Mouse (Mus musculus) hindbrain, embryonic 15.5 days (tissue): ENCODE measurements around the gene Trim15. TPM values are rescaled to one million over a fixed set of nuclear protein-coding genes. Genes with fewer than 3 reads are reported as not detected.

Experiments used
- ATAC-seq: fragments of 200-750 bp; cut with Nextera tagmentation; 2 replicates; pipeline ENCODE4 v1.8.0; 2017; ENCODE audit warnings: low read depth, moderate number of reproducible peaks, moderate TSS enrichment; ENCODE audit not compliant: low FRiP score
- H3K27ac ChIP-seq: fragments of 300-500 bp; sonication (generic); replicated peaks from 2 replicates; pipeline ENCODE4 v1.5.1; 2015; ENCODE audit warnings: mild to moderate bottlenecking, inconsistent platforms
- H3K27me3 ChIP-seq: fragments of 300-500 bp; sonication (generic); 2 replicates; pipeline ENCODE4 v1.6.1; 2015; ENCODE audit warnings: control low read depth, inconsistent platforms
- H3K36me3 ChIP-seq: fragments of 300-500 bp; sonication (generic); 2 replicates; pipeline ENCODE4 v1.6.1; 2015; ENCODE audit warnings: control low read depth, inconsistent platforms
- H3K4me1 ChIP-seq: fragments of 300-500 bp; sonication (generic); replicated peaks from 2 replicates; pipeline ENCODE4 v1.6.1; 2015; ENCODE audit warnings: control low read depth, inconsistent platforms
- H3K4me2 ChIP-seq: fragments of 300-500 bp; sonication (generic); 2 replicates; pipeline ENCODE4 v1.6.1; 2015; ENCODE audit warnings: moderate library complexity, mild to moderate bottlenecking, inconsistent platforms
- H3K4me3 ChIP-seq: fragments of 300-500 bp; sonication (generic); 2 replicates; pipeline ENCODE4 v1.5.1; 2015; ENCODE audit warnings: mild to moderate bottlenecking, inconsistent platforms
- H3K9ac ChIP-seq: fragments of 300-500 bp; sonication (generic); 2 replicates; pipeline ENCODE4 v1.6.1; 2015; ENCODE audit warnings: inconsistent platforms
- H3K9me3 ChIP-seq: fragments of 300-500 bp; sonication (generic); 2 replicates; pipeline ENCODE4 v1.6.1; 2016; ENCODE audit warnings: control low read depth, inconsistent platforms
- WGBS: fragments of 180-500 bp; shearing (Covaris S2); methylation state at CpG from one replicate; pipeline ENCODE4 v1.1.7; 2015; 5-methylcytosine and 5-hydroxymethylcytosine counted together
- polyA plus RNA-seq: library from polyadenylated mRNA; unstranded; fragments of >200 nt; fragmentation: Nextera tagmentation; extraction: Ambion mirVana; gene quantifications from 2 replicates; pipeline ENCODE4 v1.2.1, GENCODE M21; 2015

Trim15 gene
- polyA plus RNA-seq, 1 experiment from 2014 or later = 0.83 TPM

- no peak overlapping the region for H3K9ac ChIP-seq
- no peak for ATAC-seq
- 67% methylated on average over 2 of the region's 2 CpGs for WGBS
- H3K36me3 ChIP-seq = peaks cover 29% of the 10 kb centered on the region
- H3K27me3 ChIP-seq = 0 out of 2 replicates have a peak, but pooled peaks cover 3% of the 10 kb centered on the region
- H3K9me3 ChIP-seq = no peaks in the 10 kb centered on the region
- H3K4me1 ChIP-seq = peaks cover 2% of the 10 kb centered on the region
- no peak overlapping the region for H3K4me3 ChIP-seq
- no peak overlapping the region for H3K4me2 ChIP-seq
- no peak overlapping the region for H3K27ac ChIP-seq
Observed at GRCm38 (mm10) chr17:36861680-36862079, 5.3 kb downstream of the Trim15 start.

- no peak overlapping the region for H3K27ac ChIP-seq
- WGBS = 95% methylated on average over 3 of the region's 3 CpGs
- H3K4me1 ChIP-seq = no peaks in the 10 kb centered on the region
- peaks cover 54% of the 10 kb centered on the region for H3K36me3 ChIP-seq
- H3K4me3 ChIP-seq = no peak overlapping the region
- H3K4me2 ChIP-seq = no peak overlapping the region
- no peaks in the 10 kb centered on the region for H3K27me3 ChIP-seq
- ATAC-seq = no peak
- no peaks in the 10 kb centered on the region for H3K9me3 ChIP-seq
- H3K9ac ChIP-seq = no peak overlapping the region
Observed at GRCm38 (mm10) chr17:36858181-36858580, 8.8 kb downstream of the Trim15 start.

GRCm38 (mm10) chr17:36856236-36856635 is 10.8 kb downstream of the Trim15 start:
- 95% methylated on average over 4 of the region's 4 CpGs for WGBS
- Histone ChIP-seq H3K9ac (no peak overlapping the region), H3K4me3 (no peak overlapping the region), H3K36me3 (peaks cover 72% of the 10 kb centered on the region), H3K4me2 (no peak overlapping the region), H3K4me1 (no peaks in the 10 kb centered on the region), H3K9me3 (no peaks in the 10 kb centered on the region), H3K27ac (no peak overlapping the region), H3K27me3 (no peaks in the 10 kb centered on the region)
- no peak for ATAC-seq

GRCm38 (mm10) chr17:36855484-36855883 is 11.5 kb downstream of the Trim15 start:
- Histone ChIP-seq H3K4me1 (no peaks in the 10 kb centered on the region), H3K27ac (no peak overlapping the region), H3K27me3 (no peaks in the 10 kb centered on the region), H3K9me3 (no peaks in the 10 kb centered on the region), H3K9ac (no peak overlapping the region), H3K4me2 (no peak overlapping the region), H3K36me3 (peaks cover 80% of the 10 kb centered on the region), H3K4me3 (no peak overlapping the region)
- WGBS = 98% methylated on average over 3 of the region's 3 CpGs
- no peak for ATAC-seq

- Histone ChIP-seq H3K36me3 (peaks cover 55% of the 10 kb centered on the region), H3K27ac (no peak overlapping the region), H3K4me1 (no peaks in the 10 kb centered on the region), H3K27me3 (no peaks in the 10 kb centered on the region), H3K9me3 (no peaks in the 10 kb centered on the region), H3K4me2 (no peak overlapping the region), H3K9ac (no peak overlapping the region), H3K4me3 (no peak overlapping the region)
- WGBS = 96% methylated on average over 5 of the region's 5 CpGs
- no peak for ATAC-seq
Observed at GRCm38 (mm10) chr17:36851627-36852026, 15.4 kb downstream of the Trim15 start.

- no peak overlapping the region for H3K27ac ChIP-seq
- H3K9me3 ChIP-seq = no peaks in the 10 kb centered on the region
- no peak overlapping the region for H3K9ac ChIP-seq
- no peak overlapping the region for H3K4me2 ChIP-seq
- whole genome bisulfite sequencing = 91% methylated on average over 5 of the region's 5 CpGs
- peaks cover 51% of the 10 kb centered on the region for H3K36me3 ChIP-seq
- ATAC-seq = no peak
- no peak overlapping the region for H3K4me3 ChIP-seq
- H3K4me1 ChIP-seq = no peaks in the 10 kb centered on the region
- H3K27me3 ChIP-seq = no peaks in the 10 kb centered on the region
Observed at GRCm38 (mm10) chr17:36851200-36851599, 15.8 kb downstream of the Trim15 start.

- Histone ChIP-seq H3K4me3 (no peak overlapping the region), H3K27me3 (no peaks in the 10 kb centered on the region), H3K4me1 (no peaks in the 10 kb centered on the region), H3K4me2 (no peak overlapping the region), H3K27ac (no peak overlapping the region), H3K36me3 (peaks cover 41% of the 10 kb centered on the region), H3K9ac (no peak overlapping the region), H3K9me3 (no peaks in the 10 kb centered on the region)
- 89% methylated on average over 2 of the region's 2 CpGs for WGBS
- ATAC-seq = no peak
Observed at GRCm38 (mm10) chr17:36849992-36850391, 17.0 kb downstream of the Trim15 start.

- no peak overlapping the region for H3K4me2 ChIP-seq
- H3K4me3 ChIP-seq = no peak overlapping the region
- H3K27me3 ChIP-seq = no peaks in the 10 kb centered on the region
- WGBS = 82% methylated on average over 5 of the region's 5 CpGs
- no peak overlapping the region for H3K27ac ChIP-seq
- H3K36me3 ChIP-seq = peaks cover 30% of the 10 kb centered on the region
- ATAC-seq = no peak
- no peak overlapping the region for H3K9ac ChIP-seq
- H3K4me1 ChIP-seq = no peaks in the 10 kb centered on the region
- no peaks in the 10 kb centered on the region for H3K9me3 ChIP-seq
Observed at GRCm38 (mm10) chr17:36848911-36849310, 18.1 kb downstream of the Trim15 start.

GRCm38 (mm10) chr17:36844725-36845124 is 22.3 kb downstream of the Trim15 start:
- Histone ChIP-seq H3K9ac (no peak overlapping the region), H3K36me3 (0 out of 2 replicates have a peak, but pooled peaks cover 3% of the 10 kb centered on the region), H3K4me3 (no peak overlapping the region), H3K4me1 (no peaks in the 10 kb centered on the region), H3K9me3 (no peaks in the 10 kb centered on the region), H3K27me3 (no peaks in the 10 kb centered on the region), H3K27ac (no peak overlapping the region), H3K4me2 (no peak overlapping the region)
- ATAC-seq = no peak
- 61% methylated on average over 1 of the region's 1 CpGs for WGBS

GRCm38 (mm10) chr17:36844286-36844719 is 22.7 kb downstream of the Trim15 start:
- H3K4me3 ChIP-seq = no peak overlapping the region
- 0 out of 2 replicates have a peak, but pooled peaks cover 3% of the 10 kb centered on the region for H3K36me3 ChIP-seq
- no peak overlapping the region for H3K9ac ChIP-seq
- H3K4me1 ChIP-seq = no peaks in the 10 kb centered on the region
- no peak for ATAC-seq
- H3K27me3 ChIP-seq = no peaks in the 10 kb centered on the region
- no peak overlapping the region for H3K4me2 ChIP-seq
- no peaks in the 10 kb centered on the region for H3K9me3 ChIP-seq
- no peak overlapping the region for H3K27ac ChIP-seq

- H3K27ac ChIP-seq = no peak overlapping the region
- 77% methylated on average over 7 of the region's 7 CpGs for WGBS
- H3K4me1 ChIP-seq = peaks cover 6% of the 10 kb centered on the region
- no peak for ATAC-seq
- 0 out of 2 replicates have a peak, but pooled peaks cover 3% of the 10 kb centered on the region for H3K36me3 ChIP-seq
- H3K9ac ChIP-seq = no peak overlapping the region
- no peak overlapping the region for H3K4me3 ChIP-seq
- H3K9me3 ChIP-seq = no peaks in the 10 kb centered on the region
- no peak overlapping the region for H3K4me2 ChIP-seq
- no peaks in the 10 kb centered on the region for H3K27me3 ChIP-seq
Observed at GRCm38 (mm10) chr17:36843696-36844095, 23.3 kb downstream of the Trim15 start.

- no peak for ATAC-seq
- no peak overlapping the region for H3K4me3 ChIP-seq
- H3K4me2 ChIP-seq = no peak overlapping the region
- H3K9ac ChIP-seq = no peak overlapping the region
- peaks cover 25% of the 10 kb centered on the region for H3K4me1 ChIP-seq
- H3K27ac ChIP-seq = no peak overlapping the region
- no peaks in the 10 kb centered on the region for H3K27me3 ChIP-seq
- no peaks in the 10 kb centered on the region for H3K36me3 ChIP-seq
- H3K9me3 ChIP-seq = no peaks in the 10 kb centered on the region
Observed at GRCm38 (mm10) chr17:36840961-36841445, 26.0 kb downstream of the Trim15 start.

- no peaks in the 10 kb centered on the region for H3K27me3 ChIP-seq
- H3K4me2 ChIP-seq = no peak overlapping the region
- no peak overlapping the region for H3K4me3 ChIP-seq
- no peak for ATAC-seq
- peaks cover 27% of the 10 kb centered on the region for H3K4me1 ChIP-seq
- no peaks in the 10 kb centered on the region for H3K36me3 ChIP-seq
- 85% methylated on average over 3 of the region's 3 CpGs for WGBS
- no peak overlapping the region for H3K27ac ChIP-seq
- no peaks in the 10 kb centered on the region for H3K9me3 ChIP-seq
- H3K9ac ChIP-seq = no peak overlapping the region
Observed at GRCm38 (mm10) chr17:36839931-36840330, 27.1 kb downstream of the Trim15 start.
